Mouse (Mus musculus) E14TG2a.4 (cell line): ENCODE results near the gene Ikzf3.

ENCODE experiments used
- CTCF ChIP-seq: conservative IDR thresholded peaks from 2 replicates; pipeline ENCODE4 v1.5.1; 2014; ENCODE audit warnings: low read length
- NANOG ChIP-seq: IDR thresholded peaks from 2 replicates; pipeline ENCODE4 v1.6.1; 2014; ENCODE audit warnings: borderline replicate concordance, low read length, mixed read lengths
- POU5F1 ChIP-seq: IDR thresholded peaks from 2 replicates; pipeline ENCODE4 v1.6.1; 2014; ENCODE audit warnings: low read length, borderline replicate concordance

DNA sequence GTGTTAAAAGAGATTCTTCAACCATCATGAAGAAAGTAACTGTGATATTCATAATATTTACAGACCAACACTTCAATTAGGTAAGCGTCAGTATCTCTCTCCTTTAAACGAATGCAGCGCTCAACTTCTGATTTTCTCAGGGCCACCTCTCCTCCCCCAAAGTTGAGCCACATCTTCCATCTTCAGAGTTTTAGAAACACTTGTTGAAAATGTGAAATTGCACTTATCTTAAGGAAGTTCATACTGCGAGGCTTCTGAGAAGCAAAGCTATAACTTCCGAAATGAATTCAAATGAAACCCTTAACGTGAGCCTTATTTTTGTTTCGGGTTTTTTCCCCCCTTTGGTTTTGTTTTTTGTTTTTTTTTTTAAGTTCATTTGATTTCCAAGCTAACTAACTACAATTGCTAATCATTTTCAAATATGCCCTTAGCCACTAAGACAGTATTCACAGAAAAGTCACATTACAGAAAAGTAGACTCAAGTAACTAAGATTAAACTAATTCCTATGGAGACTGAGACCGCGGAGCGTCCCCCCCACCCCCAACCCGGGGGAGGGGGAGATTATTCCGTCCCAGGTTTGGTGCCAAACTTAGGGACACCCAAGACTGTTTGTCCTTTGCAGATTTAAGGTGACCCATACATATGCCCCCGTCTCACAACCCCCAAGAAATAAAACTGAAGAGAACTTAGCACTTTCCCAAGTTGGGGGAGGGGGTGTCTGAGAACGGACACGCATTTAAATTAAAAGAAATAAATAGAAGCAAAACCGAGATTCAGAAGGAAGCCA is 747 bp downstream of the Ikzf3 start:
- no peak for TF ChIP-seq CTCF
- no peak for TF ChIP-seq NANOG
- TF ChIP-seq POU5F1 = no peak
